Mouse (Mus musculus) kidney, embryonic 16.5 days (tissue): ENCODE data around the gene Ptprd. TPM values are rescaled to one million over a fixed set of nuclear protein-coding genes. Genes with fewer than 3 reads are reported as not detected.

Source experiments
- ATAC-seq: fragments of 200-750 bp; cut with Nextera tagmentation; 2 replicates; pipeline ENCODE4 v1.8.0; 2017; ENCODE audit warnings: moderate TSS enrichment; ENCODE audit not compliant: low FRiP score, low TSS enrichment
- H3K27ac ChIP-seq: fragments of 300-500 bp; sonication (generic); 2 replicates; pipeline ENCODE4 v1.5.1; 2014; ENCODE audit warnings: low read length
- H3K27me3 ChIP-seq: fragments of 300-500 bp; sonication (generic); 2 replicates; pipeline ENCODE4 v1.6.1; 2014; ENCODE audit warnings: low read length, control low read depth, mixed read lengths; ENCODE audit not compliant: insufficient read depth
- H3K36me3 ChIP-seq: fragments of 300-500 bp; sonication (generic); 2 replicates; pipeline ENCODE4 v1.6.1; 2014; ENCODE audit warnings: low read length, control low read depth, mixed read lengths; ENCODE audit not compliant: insufficient read depth
- H3K4me1 ChIP-seq: fragments of 300-500 bp; sonication (generic); 2 replicates; pipeline ENCODE4 v1.6.1; 2014; ENCODE audit warnings: low read length, control low read depth, mixed read lengths; ENCODE audit not compliant: insufficient read depth
- H3K4me2 ChIP-seq: fragments of 300-500 bp; sonication (generic); replicated peaks from 2 replicates; pipeline ENCODE4 v1.6.1; 2014; ENCODE audit warnings: low read depth, low read length
- H3K4me3 ChIP-seq: fragments of 300-500 bp; sonication (generic); 2 replicates; pipeline ENCODE4 v1.5.1; 2014; ENCODE audit warnings: mild to moderate bottlenecking, low read length
- H3K9ac ChIP-seq: fragments of 300-500 bp; sonication (generic); replicated peaks from 2 replicates; pipeline ENCODE4 v1.6.1; 2014; ENCODE audit warnings: low read length
- H3K9me3 ChIP-seq: fragments of 300-500 bp; sonication (generic); 2 replicates; pipeline ENCODE4 v1.6.1; 2016; ENCODE audit warnings: low read length, control low read depth
- WGBS: fragments of 180-500 bp; shearing (Covaris S2); extraction: QIAGEN DNeasy Blood & Tissue Kit; methylation state at CpG from one replicate; pipeline ENCODE4 v1.1.7; 2014; 5-methylcytosine and 5-hydroxymethylcytosine counted together
- polyA plus RNA-seq: library from polyadenylated mRNA; unstranded; fragments of >200 nt; fragmentation: Nextera tagmentation; extraction: Ambion mirVana; gene quantifications from 2 replicates; pipeline ENCODE4 v1.2.1, GENCODE M21; 2015

The Ptprd gene
- polyA plus RNA-seq, 1 experiment from 2014 or later: 20.9 TPM

GRCm38 (mm10) chr4:77534553-77534952 lies 677.2 kb downstream of the Ptprd start:
- H3K27me3 ChIP-seq: no peaks in the 10 kb centered on the region
- no peak for ATAC-seq
- H3K36me3 ChIP-seq: no peaks in the 10 kb centered on the region
- no peak overlapping the region for H3K27ac ChIP-seq
- H3K9me3 ChIP-seq: no peaks in the 10 kb centered on the region
- no peak overlapping the region for H3K4me2 ChIP-seq
- no peaks in the 10 kb centered on the region for H3K4me1 ChIP-seq
- WGBS: 81% methylated on average over 4 of the region's 4 CpGs
- H3K9ac ChIP-seq: no peak overlapping the region
- H3K4me3 ChIP-seq: no peak overlapping the region

GRCm38 (mm10) chr4:77519166-77519565 lies 692.6 kb downstream of the Ptprd start:
- H3K9ac ChIP-seq: no peak overlapping the region
- no peaks in the 10 kb centered on the region for H3K4me1 ChIP-seq
- H3K4me2 ChIP-seq: no peak overlapping the region
- peak; percentile 78 for ATAC-seq
- H3K4me3 ChIP-seq: no peak overlapping the region
- WGBS: 38% methylated on average over 5 of the region's 5 CpGs
- H3K9me3 ChIP-seq: no peaks in the 10 kb centered on the region
- H3K27ac ChIP-seq: no peak overlapping the region
- H3K36me3 ChIP-seq: no peaks in the 10 kb centered on the region
- no peaks in the 10 kb centered on the region for H3K27me3 ChIP-seq

- Histone ChIP-seq H3K27me3 (no peaks in the 10 kb centered on the region), H3K4me2 (no peak overlapping the region), H3K9ac (no peak overlapping the region), H3K27ac (no peak overlapping the region), H3K36me3 (no peaks in the 10 kb centered on the region), H3K4me3 (no peak overlapping the region), H3K4me1 (no peaks in the 10 kb centered on the region), H3K9me3 (no peaks in the 10 kb centered on the region)
- ATAC-seq: peak; percentile 46; the same call in 1 of the 2 replicates
- 43% methylated on average over 5 of the region's 5 CpGs for WGBS
Measured at GRCm38 (mm10) chr4:77513914-77514628, 697.7 kb downstream of the Ptprd start.

GRCm38 (mm10) chr4:77513041-77513440 lies 698.7 kb downstream of the Ptprd start:
- Histone ChIP-seq H3K4me2 (no peak overlapping the region), H3K27ac (no peak overlapping the region), H3K36me3 (no peaks in the 10 kb centered on the region), H3K4me3 (no peak overlapping the region), H3K9me3 (no peaks in the 10 kb centered on the region), H3K9ac (no peak overlapping the region), H3K4me1 (no peaks in the 10 kb centered on the region), H3K27me3 (no peaks in the 10 kb centered on the region)
- ATAC-seq: no peak
- 85% methylated on average over 3 of the region's 3 CpGs for whole genome bisulfite sequencing

- H3K4me2 ChIP-seq: no peak overlapping the region
- H3K27ac ChIP-seq: no peak overlapping the region
- H3K9me3 ChIP-seq: no peaks in the 10 kb centered on the region
- ATAC-seq: no peak
- H3K4me3 ChIP-seq: no peak overlapping the region
- H3K4me1 ChIP-seq: no peaks in the 10 kb centered on the region
- no peak overlapping the region for H3K9ac ChIP-seq
- whole genome bisulfite sequencing: 80% methylated on average over 7 of the region's 7 CpGs
- H3K36me3 ChIP-seq: no peaks in the 10 kb centered on the region
- H3K27me3 ChIP-seq: no peaks in the 10 kb centered on the region
Measured at GRCm38 (mm10) chr4:77454049-77454448, 757.7 kb downstream of the Ptprd start.

GRCm38 (mm10) chr4:77399146-77399545 lies 812.6 kb downstream of the Ptprd start:
- ATAC-seq: no peak
- H3K9me3 ChIP-seq: no peaks in the 10 kb centered on the region
- no peak overlapping the region for H3K4me2 ChIP-seq
- no peak overlapping the region for H3K4me3 ChIP-seq
- no peak overlapping the region for H3K9ac ChIP-seq
- no peaks in the 10 kb centered on the region for H3K36me3 ChIP-seq
- H3K27ac ChIP-seq: no peak overlapping the region
- no peaks in the 10 kb centered on the region for H3K4me1 ChIP-seq
- WGBS: 79% methylated on average over 4 of the region's 4 CpGs
- no peaks in the 10 kb centered on the region for H3K27me3 ChIP-seq

GRCm38 (mm10) chr4:77361728-77362127 lies 850.0 kb downstream of the Ptprd start:
- H3K27ac ChIP-seq: no peak overlapping the region
- ATAC-seq: no peak
- H3K4me3 ChIP-seq: no peak overlapping the region
- no peaks in the 10 kb centered on the region for H3K27me3 ChIP-seq
- no peaks in the 10 kb centered on the region for H3K9me3 ChIP-seq
- H3K36me3 ChIP-seq: no peaks in the 10 kb centered on the region
- H3K4me2 ChIP-seq: no peak overlapping the region
- no peaks in the 10 kb centered on the region for H3K4me1 ChIP-seq
- H3K9ac ChIP-seq: no peak overlapping the region

GRCm38 (mm10) chr4:77327198-77327597 lies 884.6 kb downstream of the Ptprd start:
- Histone ChIP-seq H3K4me3 (no peak overlapping the region), H3K9ac (no peak overlapping the region), H3K4me1 (no peaks in the 10 kb centered on the region), H3K36me3 (no peaks in the 10 kb centered on the region), H3K4me2 (no peak overlapping the region), H3K27me3 (no peaks in the 10 kb centered on the region), H3K9me3 (no peaks in the 10 kb centered on the region), H3K27ac (no peak overlapping the region)
- WGBS: 83% methylated on average over 4 of the region's 4 CpGs
- ATAC-seq: no peak

GRCm38 (mm10) chr4:77317060-77317680 lies 894.6 kb downstream of the Ptprd start:
- ATAC-seq: no peak
- Histone ChIP-seq H3K9ac (no peak overlapping the region), H3K36me3 (no peaks in the 10 kb centered on the region), H3K4me2 (no peak overlapping the region), H3K27me3 (no peaks in the 10 kb centered on the region), H3K27ac (no peak overlapping the region), H3K9me3 (no peaks in the 10 kb centered on the region), H3K4me1 (no peaks in the 10 kb centered on the region), H3K4me3 (no peak overlapping the region)
- whole genome bisulfite sequencing: 56% methylated on average over 10 of the region's 10 CpGs

GRCm38 (mm10) chr4:77316644-77317043 lies 895.1 kb downstream of the Ptprd start:
- Histone ChIP-seq H3K9me3 (no peaks in the 10 kb centered on the region), H3K27me3 (no peaks in the 10 kb centered on the region), H3K9ac (no peak overlapping the region), H3K4me3 (no peak overlapping the region), H3K4me1 (no peaks in the 10 kb centered on the region), H3K27ac (no peak overlapping the region), H3K36me3 (no peaks in the 10 kb centered on the region), H3K4me2 (no peak overlapping the region)
- ATAC-seq: no peak
- 62% methylated on average over 2 of the region's 2 CpGs for WGBS
